Mouse (Mus musculus): ENCODE results near the gene Pamr1.

Gene Pamr1

GRCm38 (mm10) chr2:102661052-102661451, 111.2 kb downstream of the Pamr1 start:
- DNase-seq (ENCODE audit: low spot score in 2 of 2): no peak

GRCm38 (mm10) chr2:102662911-102663310, 113.1 kb downstream of the Pamr1 start:
- DNase-seq (ENCODE audit: low spot score in 2 of 2): no peak

DNA sequence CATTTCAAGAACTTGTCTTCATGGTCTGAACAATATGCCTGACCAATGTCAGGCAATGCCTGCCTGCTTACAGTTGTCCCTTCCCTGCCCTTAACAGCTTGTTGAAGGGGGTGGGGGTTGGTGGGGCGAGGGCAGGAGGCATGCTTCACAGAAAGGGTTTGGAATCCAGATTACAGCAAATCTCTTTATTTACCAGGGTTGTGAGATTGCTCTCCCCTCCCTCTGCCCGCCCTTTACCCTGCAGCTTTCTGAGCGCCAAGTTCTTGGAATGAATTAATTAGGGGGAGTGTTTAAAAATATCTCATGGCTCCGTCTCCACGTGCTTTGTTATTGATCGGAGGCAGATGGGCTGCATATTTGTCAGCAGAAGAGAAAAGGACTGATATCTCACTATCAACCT, 113.5 kb downstream of the Pamr1 start:
- DNase-seq (ENCODE audit: low spot score in 2 of 2): no peak

GRCm38 (mm10) chr2:102663865-102664264, 114.1 kb downstream of the Pamr1 start:
- DNase-seq (ENCODE audit: low spot score in 2 of 2): no peak

- DNase-seq (ENCODE audit: low spot score in 2 of 2): no peak
These were observed 118.2 kb downstream of the Pamr1 start for GRCm38 (mm10) chr2:102667981-102668380.

DNA sequence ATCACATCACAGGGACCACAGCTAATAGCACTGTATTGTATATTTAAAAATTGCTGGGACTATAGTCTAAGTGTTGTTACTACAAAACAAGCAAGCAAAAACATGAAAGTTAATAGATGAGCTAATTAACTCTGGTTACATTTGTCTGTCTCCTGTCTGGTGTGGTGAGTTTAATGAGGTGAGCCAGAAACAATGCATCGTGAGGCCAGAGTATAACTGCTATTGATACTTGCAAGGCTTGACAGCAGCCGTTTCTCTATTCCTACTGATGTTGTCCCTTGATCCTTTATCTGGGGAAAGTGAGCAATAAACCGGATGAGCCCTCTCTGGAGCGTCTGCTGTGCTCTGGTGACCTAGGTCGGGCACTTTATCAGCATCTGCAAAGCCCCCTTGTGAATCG, 119.8 kb downstream of the Pamr1 start:
- no peak for DNase-seq (ENCODE audit: low spot score in 2 of 2)

- no peak for DNase-seq (ENCODE audit: low spot score in 2 of 2)
These were observed 124.8 kb downstream of the Pamr1 start for GRCm38 (mm10) chr2:102674582-102674981.

DNA sequence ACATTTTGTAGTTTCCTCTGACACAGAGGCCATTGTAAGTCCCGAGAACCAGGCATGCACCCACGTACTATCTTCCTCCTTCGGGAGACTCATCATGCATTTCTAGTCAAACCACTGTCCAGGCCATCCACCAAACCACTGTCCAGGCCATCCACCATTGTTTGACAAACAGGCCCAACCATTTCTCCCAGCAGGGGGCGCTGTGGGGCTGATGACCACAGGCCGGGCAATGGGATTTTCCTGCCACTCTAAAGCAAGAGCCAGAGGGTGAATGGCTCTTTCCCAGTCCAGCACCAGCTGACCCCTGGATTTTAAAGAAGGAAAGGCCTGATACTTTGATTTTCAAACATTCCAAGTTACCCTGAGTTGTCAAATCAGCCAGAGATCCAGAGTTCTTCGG, 125.5 kb downstream of the Pamr1 start:
- peak; percentile 23 for DNase-seq (ENCODE audit: low spot score in 2 of 2)

DNA sequence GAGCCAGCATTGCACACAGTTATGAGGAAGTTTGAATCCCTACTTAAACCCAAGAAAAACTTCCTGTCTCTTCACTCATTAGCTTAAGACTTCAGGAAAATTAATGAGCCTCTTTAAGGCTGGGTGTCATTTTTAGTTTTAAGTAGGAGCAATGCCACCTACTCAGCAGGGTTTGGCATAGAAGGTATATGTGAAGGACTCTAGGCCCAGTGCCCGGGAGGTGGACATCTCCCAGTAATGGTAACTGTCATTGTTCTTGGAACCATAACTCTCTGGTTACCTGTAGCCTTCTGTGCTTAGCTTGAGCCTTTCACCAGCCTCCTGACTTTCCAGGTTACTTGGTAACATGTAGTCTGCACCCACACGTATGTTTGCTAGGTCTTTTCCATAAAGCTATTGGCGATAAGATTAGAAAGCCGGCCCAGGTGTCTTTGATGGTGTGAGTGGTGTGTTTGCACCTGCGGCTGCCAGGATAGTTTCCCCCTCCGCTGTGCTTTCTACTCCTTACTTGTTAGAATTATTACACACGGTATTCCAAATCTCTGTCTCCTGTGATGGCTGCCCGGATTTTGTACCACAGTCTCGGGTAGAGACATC, 127.0 kb downstream of the Pamr1 start:
- no peak for DNase-seq (ENCODE audit: low spot score in 2 of 2)

DNA sequence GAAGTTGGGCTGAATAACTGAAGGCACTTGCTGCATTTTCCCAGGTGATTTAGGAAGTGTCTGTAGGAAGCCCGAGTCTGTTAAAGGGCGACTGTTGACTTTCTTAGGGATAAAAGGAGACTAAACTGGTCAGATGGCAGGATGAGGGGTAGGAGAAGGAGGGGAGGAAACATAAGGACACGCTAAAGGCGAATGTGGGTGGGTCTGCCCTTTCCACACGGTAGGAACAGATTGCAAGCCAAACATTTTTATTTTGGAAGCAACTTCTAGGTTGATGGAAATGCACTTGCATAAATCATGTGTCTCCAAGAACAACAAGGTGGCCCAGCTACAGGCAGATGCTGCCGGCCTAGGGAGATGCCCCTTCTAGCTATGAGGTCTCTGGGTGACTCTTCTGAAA, 127.6 kb downstream of the Pamr1 start:
- no peak for DNase-seq (ENCODE audit: low spot score in 2 of 2)

- no peak for DNase-seq (ENCODE audit: low spot score in 2 of 2)
These were observed 131.5 kb downstream of the Pamr1 start for GRCm38 (mm10) chr2:102681351-102681750.

DNA sequence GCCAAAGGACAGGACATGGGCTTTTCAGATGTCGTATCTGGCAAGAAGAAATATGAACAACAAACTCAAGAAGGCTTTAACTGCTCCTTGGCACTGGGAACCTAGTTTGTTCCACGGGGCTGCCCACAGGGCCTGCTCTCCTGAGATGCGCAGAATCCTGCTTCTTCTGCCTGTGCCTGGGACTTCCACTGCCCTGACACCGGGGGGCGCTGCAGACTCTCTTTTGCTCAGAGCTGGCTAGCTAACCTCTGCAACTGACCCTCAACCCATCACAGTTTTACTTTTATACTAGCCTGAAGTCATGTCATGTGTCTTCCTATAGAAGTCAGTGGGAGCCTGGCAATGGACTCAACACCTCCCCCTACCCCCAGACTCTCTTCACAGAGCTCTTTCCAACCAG, 132.4 kb downstream of the Pamr1 start:
- DNase-seq (ENCODE audit: low spot score in 2 of 2): peak; percentile 25 to 36

DNA sequence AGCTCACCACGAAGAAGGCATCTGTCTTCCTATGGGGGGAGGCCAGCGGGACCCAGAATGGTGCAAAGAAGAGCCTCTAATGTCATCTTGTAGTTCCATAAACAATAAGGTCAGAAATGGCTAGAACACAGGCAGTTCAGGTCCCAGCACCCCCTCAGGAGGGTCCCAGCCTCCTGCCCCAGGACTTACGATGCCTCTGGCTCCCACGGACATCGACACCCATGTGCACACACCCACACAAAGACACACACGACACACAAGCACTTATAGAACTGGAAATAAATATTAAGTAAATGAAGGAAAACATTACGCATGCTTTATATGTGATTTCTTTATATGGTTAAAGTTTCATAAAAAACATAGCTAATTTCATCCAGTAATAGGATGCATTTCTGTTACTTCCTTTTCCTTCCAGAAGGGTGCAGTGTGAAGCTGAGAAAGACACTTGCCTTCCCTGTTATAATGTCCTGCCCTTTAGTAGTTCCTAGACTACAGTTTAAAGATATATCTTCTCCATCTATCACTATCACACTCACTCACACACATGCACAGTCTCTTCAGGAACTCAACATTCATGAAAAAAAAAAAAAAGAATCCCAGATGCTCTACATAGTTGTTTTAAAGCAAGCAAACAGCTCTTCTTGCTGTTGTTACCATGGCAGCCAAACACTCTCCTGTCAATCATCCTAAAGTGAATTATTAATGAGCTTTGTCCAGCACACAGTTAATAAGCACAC, 135.7 kb downstream of the Pamr1 start:
- no peak for DNase-seq (ENCODE audit: low spot score in 2 of 2)

GRCm38 (mm10) chr2:102686108-102686450, 136.3 kb downstream of the Pamr1 start:
- DNase-seq (ENCODE audit: low spot score in 2 of 2): no peak

All from urinary bladder, postnatal 36 days (tissue).